Mouse (Mus musculus) G1E-ER4 (cell line): ENCODE data around the gene Cenpl. TPM values are rescaled to one million over a fixed set of nuclear protein-coding genes. Genes with fewer than 3 reads are reported as not detected.

Experiments
- GATA1 ChIP-seq: IDR thresholded peaks from one replicate; pipeline ENCODE4 v1.8.0; 2012; ENCODE audit warnings: low read length, inconsistent platforms
- polyA plus RNA-seq: library from polyadenylated mRNA; stranded (reverse); fragments of >175 nt; gene quantifications from 2 replicates; pipeline ENCODE4 v1.2.3, GENCODE M21; 2012

Cenpl gene
- polyA plus RNA-seq, result 7.6 and 9.6 TPM in 2 replicates

DNA sequence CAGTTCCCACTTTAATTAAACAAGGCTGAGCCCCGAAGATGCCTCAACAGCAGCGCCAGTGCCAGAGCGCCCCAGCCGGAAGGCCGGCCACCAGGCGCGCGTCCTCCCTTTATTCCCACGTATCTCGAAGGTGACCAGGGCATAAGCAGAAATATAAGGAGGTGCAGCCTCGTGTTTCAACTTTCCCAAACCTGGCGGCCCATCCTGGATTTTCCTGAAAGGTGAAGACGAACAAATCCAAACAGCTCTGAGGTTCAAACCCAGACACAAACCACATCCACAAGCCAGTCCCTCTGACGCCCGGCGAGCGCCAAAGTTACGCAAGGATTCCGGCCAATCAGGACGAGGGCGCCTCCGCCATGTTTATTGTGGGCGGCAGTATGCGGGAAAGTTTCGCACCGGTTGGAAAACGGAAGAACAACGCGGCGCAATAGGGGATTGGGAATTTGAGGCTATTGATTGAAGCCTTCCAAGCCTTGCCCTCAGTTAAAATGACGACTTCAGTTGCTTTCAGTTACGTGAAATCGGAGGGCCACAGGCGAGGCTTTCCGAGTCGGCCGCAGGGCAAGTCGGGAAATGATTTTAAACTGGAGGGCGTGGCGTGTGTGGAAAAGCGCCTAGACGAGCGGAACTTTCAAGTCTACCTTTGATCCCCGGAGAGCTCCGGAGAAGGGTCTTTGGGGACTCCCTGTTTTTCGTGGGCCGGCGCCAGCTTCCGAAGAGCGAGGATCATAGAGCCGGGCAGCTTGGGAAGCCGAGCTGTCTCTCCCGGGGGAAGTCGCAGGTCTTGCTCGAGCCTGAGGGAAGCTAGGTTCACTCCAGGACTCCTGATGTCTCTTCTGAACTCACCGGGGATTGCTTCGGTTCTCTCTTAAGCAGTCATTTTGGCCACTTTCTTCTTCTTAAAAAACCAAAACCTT, at the start of gene Cenpl, which contains the start of gene Dars2:
Gene Cenpl (plus strand): TSS at position 362 of the 920 bp plus-strand sequence.
Gene Dars2 (minus strand): TSS at position 307 of the 920 bp plus-strand sequence.
- TF ChIP-seq GATA1, result no peak

DNA sequence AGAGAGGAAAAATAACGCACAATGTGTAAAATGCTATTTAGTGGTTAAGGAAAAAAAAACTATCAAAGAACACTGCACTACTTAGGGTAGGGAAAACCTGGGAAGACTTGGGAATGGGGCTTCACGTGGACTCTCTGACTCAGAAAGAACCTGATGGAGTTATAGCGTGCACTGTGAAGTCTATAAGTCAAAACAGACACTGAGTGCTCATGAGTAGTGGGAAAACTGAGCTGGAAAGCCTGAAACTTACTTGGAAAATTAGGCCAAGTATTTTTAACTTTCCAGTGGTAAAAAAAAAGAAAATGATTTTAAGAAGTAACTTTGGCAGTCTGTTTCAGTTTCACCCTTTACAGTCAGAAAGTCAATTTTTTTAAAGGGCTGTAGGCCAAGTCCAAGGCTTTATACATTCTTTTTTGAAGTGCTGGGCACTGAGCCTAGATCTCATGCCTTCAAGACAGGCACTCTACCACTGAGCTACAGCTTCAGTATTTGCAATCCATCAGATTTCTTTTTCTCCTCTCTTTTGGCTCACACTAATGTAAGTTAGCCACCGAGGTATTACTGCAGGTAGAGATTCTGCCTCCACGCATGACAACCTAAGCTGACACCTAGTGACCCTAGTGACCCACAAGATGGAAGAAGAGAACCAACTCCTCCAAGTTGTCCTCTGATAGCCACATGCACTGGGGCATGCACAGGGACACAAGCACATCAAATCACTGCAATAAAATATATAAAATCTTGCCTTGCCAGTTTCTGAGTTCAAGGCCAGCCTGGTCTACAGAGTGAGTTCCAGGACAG, 44.9 kb upstream of the Cenpl start:
- TF ChIP-seq GATA1, result no peak

GRCm38 (mm10) chr1:161027196-161027595, 43.3 kb upstream of the Cenpl start:
- no peak for TF ChIP-seq GATA1

GRCm38 (mm10) chr1:161030058-161030457, 40.5 kb upstream of the Cenpl start:
- no peak for TF ChIP-seq GATA1

- TF ChIP-seq GATA1, result no peak
Observed at GRCm38 (mm10) chr1:161031881-161032280, 38.6 kb upstream of the Cenpl start.

- TF ChIP-seq GATA1, result no peak
Observed at GRCm38 (mm10) chr1:161032345-161032744, 38.2 kb upstream of the Cenpl start.

- no peak for TF ChIP-seq GATA1
Observed at GRCm38 (mm10) chr1:161033856-161034434, 36.6 kb upstream of the Cenpl start.

GRCm38 (mm10) chr1:161034435-161035280, 35.9 kb upstream of the Cenpl start, which contains the start of gene Zbtb37:
Gene Zbtb37 (minus strand): TSS chr1:161034849.
- no peak for TF ChIP-seq GATA1

DNA sequence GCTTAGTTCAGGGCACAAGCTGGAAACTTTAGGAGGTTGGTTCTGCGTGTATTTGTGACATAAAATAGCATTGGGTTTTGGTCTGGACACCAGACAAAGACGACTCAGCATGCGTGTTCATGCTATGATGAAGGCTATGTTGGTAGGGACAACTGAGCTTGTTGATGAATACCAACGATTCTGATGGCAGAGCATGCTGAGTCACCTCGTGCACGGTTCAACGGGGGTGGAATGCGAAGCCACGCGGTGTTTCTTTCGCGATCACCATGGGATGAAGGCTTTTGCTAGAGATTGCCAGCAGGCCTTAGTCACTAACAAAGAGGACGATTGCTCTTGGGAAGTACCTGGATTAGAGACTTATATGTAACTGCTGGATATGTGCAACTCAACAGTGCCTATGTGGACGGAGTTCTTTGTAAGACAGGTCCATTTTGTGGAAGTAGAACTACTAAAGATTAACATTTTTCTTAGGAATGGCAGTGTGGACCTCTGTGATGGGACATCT, 35.2 kb upstream of the Cenpl start:
- no peak for TF ChIP-seq GATA1

DNA sequence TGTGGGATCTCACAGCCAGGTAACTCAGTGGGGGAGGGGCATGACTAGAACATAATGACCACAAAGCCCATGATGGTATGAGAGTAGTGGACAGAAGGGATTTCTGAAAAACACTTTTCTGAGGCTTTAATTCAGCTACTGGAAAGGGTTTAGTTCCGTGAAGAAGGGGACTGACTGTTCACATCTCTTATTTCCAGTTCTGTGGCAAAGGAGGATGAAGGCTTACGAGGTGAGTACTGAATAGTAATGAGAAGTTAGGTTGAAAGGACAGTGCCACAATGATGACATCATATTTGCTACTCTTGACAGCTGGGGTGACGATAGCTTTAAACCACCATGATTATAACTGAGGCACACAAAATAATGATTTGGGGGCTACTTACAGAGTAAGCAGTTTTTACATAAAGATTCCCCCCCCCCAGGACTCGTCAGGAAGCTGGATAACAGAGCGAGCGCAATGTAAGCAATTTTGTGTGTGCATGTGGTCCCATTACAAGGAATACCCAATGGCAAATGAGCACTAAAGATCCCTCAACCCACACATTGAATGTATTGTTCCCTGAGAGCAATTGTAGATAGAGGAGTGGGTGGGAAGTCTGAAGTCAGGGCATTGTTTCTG, 34.6 kb upstream of the Cenpl start:
- no peak for TF ChIP-seq GATA1

- no peak for TF ChIP-seq GATA1
Observed at GRCm38 (mm10) chr1:161036411-161036841, 34.1 kb upstream of the Cenpl start.

- TF ChIP-seq GATA1, result no peak
Observed at GRCm38 (mm10) chr1:161037026-161037425, 33.5 kb upstream of the Cenpl start.

DNA sequence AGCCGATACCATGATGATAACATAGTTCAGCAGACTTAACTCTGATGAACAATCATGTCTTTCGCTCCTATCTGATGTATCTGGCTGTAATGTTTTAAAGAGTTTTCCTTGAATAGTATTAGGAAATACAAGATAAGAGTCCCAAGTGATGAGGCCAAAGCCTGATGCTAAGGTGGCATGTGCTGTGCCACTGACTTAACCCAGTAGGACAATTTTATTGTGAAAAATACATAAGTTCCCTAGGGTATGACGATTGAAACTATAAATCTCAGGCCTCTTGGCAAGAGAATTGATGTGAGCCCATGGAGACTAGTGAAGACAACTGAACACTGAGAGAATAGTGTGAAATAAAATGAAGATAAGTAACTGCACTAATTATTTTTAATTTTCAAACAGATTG, 32.9 kb upstream of the Cenpl start:
- no peak for TF ChIP-seq GATA1

DNA sequence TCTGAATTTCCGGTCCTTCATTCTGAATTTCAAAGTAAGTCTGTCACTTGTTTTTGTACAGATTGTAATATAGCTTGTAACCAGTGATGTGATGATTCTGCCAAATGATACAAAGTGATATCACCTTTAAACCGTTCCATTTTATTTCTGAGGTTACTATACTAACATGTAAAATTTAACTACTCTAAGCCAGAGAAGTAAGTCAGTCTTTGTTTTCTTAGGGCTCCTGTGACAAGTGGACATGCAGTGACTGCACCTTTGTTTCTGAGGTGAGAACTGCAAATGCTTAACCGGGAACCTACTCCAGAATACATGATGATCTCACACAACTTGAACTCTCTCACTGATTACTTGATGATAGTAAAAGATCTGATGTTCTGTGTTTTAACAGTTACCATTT, 32.5 kb upstream of the Cenpl start:
- no peak for TF ChIP-seq GATA1
